Comparison of ENCODE assay signal across 8 mouse cellular contexts in the genomic region with DNA sequence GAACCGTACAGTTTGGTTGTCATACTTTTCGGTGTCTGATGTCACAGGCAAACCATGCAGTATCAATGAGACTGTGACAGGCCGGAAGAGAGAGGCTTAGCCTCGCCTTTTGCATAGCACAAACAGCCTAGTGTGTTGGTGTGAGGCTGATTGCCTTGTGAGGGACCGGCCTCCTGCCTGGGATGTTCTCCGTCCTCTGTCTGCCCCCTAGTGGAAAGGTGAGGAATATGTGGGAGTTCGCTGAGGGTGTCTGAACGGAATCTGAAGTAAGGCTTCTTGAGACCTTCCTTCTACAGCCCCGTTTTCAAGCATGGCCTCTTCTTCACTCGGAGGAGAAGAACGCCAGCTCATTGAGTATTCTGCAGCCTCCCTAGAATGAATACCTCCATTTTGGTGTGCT.
A peak's percentile ranks its signal among the peaks of the same experiment; 100 is the strongest.
DNase-seq lines count a peak whose midpoint lies in the region; ATAC-seq and TF ChIP-seq lines count a peak whose summit lies in the region.

No protein-coding gene starts in this region.

- no peaks in the 10 kb centered on the region for H3K9me3 ChIP-seq in intestine, postnatal 0 days (ENCODE audit: control insufficient read depth)
- no peaks in the 10 kb centered on the region for H3K9me3 ChIP-seq in midbrain, embryonic 11.5 days (ENCODE audit: control insufficient read depth, low read length)

- H3K27ac ChIP-seq in intestine, postnatal 0 days (ENCODE audit: low read depth, low read length), result no peak overlapping the region
- H3K27ac ChIP-seq in midbrain, embryonic 11.5 days (ENCODE audit: low read depth, low read length), result no peak overlapping the region

- 0 out of 2 replicates have a peak, but pooled peaks cover 3% of the 10 kb centered on the region for H3K27me3 ChIP-seq in intestine, postnatal 0 days (replicated peaks; ENCODE audit: control insufficient read depth, insufficient read depth, low read length)
- peaks cover 7% of the 10 kb centered on the region; the same call in 1 of the 2 replicates for H3K27me3 ChIP-seq in midbrain, embryonic 11.5 days (ENCODE audit: control insufficient read depth, insufficient read depth, low read length)

- peak; percentile 67 for DNase-seq in adrenal gland, adult 8-10 months
- peak; percentile 90 for DNase-seq in embryo, embryonic 9.5 days (ENCODE audit: extremely low spot score)
- DNase-seq in left cerebral cortex, postnatal 36 days (ENCODE audit: low spot score in 2 of 2), result peak; percentile 83 to 87
- DNase-seq in midbrain, embryonic 11.5 days (ENCODE audit: low spot score, missing footprints), result peak; percentile 96
- peak; percentile 64 for DNase-seq in right cerebral cortex, postnatal 4 days
- DNase-seq in yolk sac, embryonic 10.5 days (ENCODE audit: low spot score), result peak; percentile 86

- peak; percentile 98 for TF ChIP-seq CTCF in intestine, postnatal 0 days (IDR thresholded peaks at IDR 0.05; ENCODE audit: low read depth)

- intact Hi-C loops in left cerebral cortex, postnatal 36 days (cut with DNase I), result loop anchor here (2.0 to 10.0 kb wide), 3 partner anchors 334 to 878 kb away; partner anchors contain the start of gene Tiparp

- 0 out of 2 replicates have a peak, but pooled peaks cover 4% of the 10 kb centered on the region for H3K4me1 ChIP-seq in intestine, postnatal 0 days (replicated peaks; ENCODE audit: control insufficient read depth, insufficient read depth, low read length)
- H3K4me1 ChIP-seq in midbrain, embryonic 11.5 days (ENCODE audit: control insufficient read depth, insufficient read depth, low read length), result peaks cover 33% of the 10 kb centered on the region

- H3K9ac ChIP-seq in intestine, postnatal 0 days (ENCODE audit: low read depth, low read length), result no peak overlapping the region
- H3K9ac ChIP-seq in midbrain, embryonic 11.5 days (ENCODE audit: low read length), result peak overlapping the region; percentile 34; the same call in 1 of the 2 replicates

- peak; percentile 91 for ATAC-seq in granulocyte monocyte progenitor cell, adult 5-6 weeks (replicated peaks; ENCODE audit: poor library complexity, severe bottlenecking)
- ATAC-seq in intestine, postnatal 0 days, result peak; percentile 79
- ATAC-seq in midbrain, embryonic 11.5 days (ENCODE audit: low FRiP score), result peak; percentile 88

- no peak overlapping the region for H3K4me3 ChIP-seq in intestine, postnatal 0 days (ENCODE audit: low read depth, low read length)
- no peak overlapping the region for H3K4me3 ChIP-seq in midbrain, embryonic 11.5 days (ENCODE audit: low read depth, low read length)

- WGBS in intestine, postnatal 0 days, result 3% methylated on average over 11 of the region's 11 CpGs
- 3% methylated on average over 11 of the region's 11 CpGs for WGBS in midbrain, embryonic 11.5 days

- H3K36me3 ChIP-seq in intestine, postnatal 0 days (ENCODE audit: control insufficient read depth, insufficient read depth), result no peaks in the 10 kb centered on the region
- H3K36me3 ChIP-seq in midbrain, embryonic 11.5 days (ENCODE audit: control insufficient read depth, insufficient read depth, low read length), result no peaks in the 10 kb centered on the region

- H3K4me2 ChIP-seq in intestine, postnatal 0 days (replicated peaks; ENCODE audit: low read depth), result peak overlapping the region; percentile 28; the same call in 1 of the 2 replicates
- peak overlapping the region; percentile 37; the same call in 1 of the 2 replicates for H3K4me2 ChIP-seq in midbrain, embryonic 11.5 days
